Mouse (Mus musculus): Measurements from ENCODE around the gene Gm128. TPM values are rescaled to one million over a fixed set of nuclear protein-coding genes. Genes with fewer than 3 reads are reported as not detected.

Gene Gm128
- polyA plus RNA-seq, 1 experiment from 2014 or later = 0.12 TPM

DNA sequence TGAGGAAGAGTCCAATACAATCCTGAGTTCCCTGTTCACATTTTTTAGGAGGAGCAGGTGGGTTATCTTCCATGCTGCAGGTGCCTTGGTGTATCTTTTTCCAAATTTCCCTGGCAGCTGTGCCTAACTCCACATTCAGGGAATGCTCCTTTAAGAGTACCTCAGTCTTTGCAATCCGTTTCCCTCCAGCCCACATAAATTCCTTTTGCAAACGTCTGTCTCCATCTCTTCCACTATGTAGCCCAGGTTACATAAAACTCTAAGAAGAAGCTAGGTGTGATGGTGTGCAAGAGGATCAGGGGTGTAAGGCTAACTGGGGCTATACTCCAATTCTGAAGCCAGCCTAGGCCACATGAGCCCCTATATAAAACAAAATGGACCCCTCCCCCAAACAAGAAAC, 1.7 kb upstream of the Gm128 start:
- Histone ChIP-seq H3K27ac (replicated peaks) (no peak overlapping the region), H3K27me3 (no peaks in the 10 kb centered on the region), H3K4me1 (replicated peaks) (peaks cover 11% of the 10 kb centered on the region), H3K9me3 (replicated peaks) (no peaks in the 10 kb centered on the region), H3K9ac (no peak overlapping the region), H3K4me3 (replicated peaks) (no peak overlapping the region), H3K36me3 (replicated peaks) (peaks cover 3% of the 10 kb centered on the region), H3K4me2 (no peak overlapping the region)
- no peak for ATAC-seq (ENCODE audit: insufficient read depth)
- WGBS (ENCODE audit: insufficient replicate concordance) = 67% methylated on average over 2 of the region's 2 CpGs

DNA sequence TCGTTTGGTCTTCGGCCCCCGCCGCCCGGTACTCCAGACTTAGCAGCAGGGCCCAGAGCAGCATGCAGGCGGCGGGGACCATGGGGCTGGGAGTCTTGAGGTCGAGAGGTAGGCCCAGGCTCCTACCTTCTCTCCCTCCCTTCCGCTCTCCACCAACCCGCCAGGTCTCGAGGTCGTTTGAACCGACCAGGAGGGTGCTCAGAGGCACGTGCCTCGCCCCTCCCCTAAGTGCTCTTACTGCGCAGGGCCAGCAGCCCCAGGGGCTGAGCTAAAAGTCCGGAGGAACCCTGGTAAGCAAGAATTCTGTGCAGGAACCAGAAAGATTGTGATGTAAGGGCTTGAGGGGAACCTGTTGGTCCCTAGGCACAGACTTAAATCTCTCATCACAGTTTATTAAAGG, 498 bp downstream of the Gm128 start:
- ATAC-seq (ENCODE audit: insufficient read depth) = no peak

DNA sequence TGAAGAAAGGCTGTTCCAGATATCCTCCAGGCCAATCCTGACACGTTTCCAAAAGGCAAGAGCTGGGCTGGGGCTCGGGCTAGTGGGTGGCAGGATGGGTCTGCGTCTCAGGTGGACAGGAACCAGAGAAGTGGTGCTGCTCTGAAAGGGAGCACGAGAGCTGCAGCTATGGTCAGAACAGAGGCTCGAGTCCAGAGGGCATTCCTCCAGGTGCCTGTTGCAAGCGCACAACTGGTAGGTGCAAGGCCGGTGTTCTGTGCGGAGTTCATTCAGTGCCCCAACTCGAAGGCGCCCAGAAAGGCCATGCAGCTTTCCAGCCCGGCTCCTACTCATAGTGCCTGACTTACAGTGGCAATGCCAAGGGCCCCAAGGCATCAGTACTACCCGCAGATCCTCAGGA, 1.4 kb downstream of the Gm128 start:
- Histone ChIP-seq H3K9me3 (replicated peaks) (no peaks in the 10 kb centered on the region), H3K4me3 (replicated peaks) (no peak overlapping the region), H3K36me3 (replicated peaks) (peaks cover 34% of the 10 kb centered on the region), H3K27ac (replicated peaks) (no peak overlapping the region), H3K27me3 (no peaks in the 10 kb centered on the region), H3K9ac (no peak overlapping the region), H3K4me2 (no peak overlapping the region), H3K4me1 (replicated peaks) (peaks cover 4% of the 10 kb centered on the region; the same call in 1 of the 2 replicates)
- WGBS (ENCODE audit: insufficient replicate concordance) = 73% methylated on average over 12 of the region's 12 CpGs
- ATAC-seq (ENCODE audit: insufficient read depth) = no peak

More for the DNA sequence above, 498 bp downstream of the Gm128 start:
- H3K4me1 ChIP-seq (replicated peaks) = peaks cover 4% of the 10 kb centered on the region; the same call in 1 of the 2 replicates
- H3K9me3 ChIP-seq (replicated peaks) = no peaks in the 10 kb centered on the region
- peaks cover 25% of the 10 kb centered on the region for H3K36me3 ChIP-seq (replicated peaks)
- no peaks in the 10 kb centered on the region for H3K27me3 ChIP-seq
- peak overlapping the region; percentile 20; the same call in 1 of the 2 replicates for H3K4me2 ChIP-seq
- H3K27ac ChIP-seq (replicated peaks) = no peak overlapping the region
- WGBS (ENCODE audit: insufficient replicate concordance) = 44% methylated on average over 17 of the region's 17 CpGs
- no peak overlapping the region for H3K9ac ChIP-seq
- no peak overlapping the region for H3K4me3 ChIP-seq (replicated peaks)

DNA sequence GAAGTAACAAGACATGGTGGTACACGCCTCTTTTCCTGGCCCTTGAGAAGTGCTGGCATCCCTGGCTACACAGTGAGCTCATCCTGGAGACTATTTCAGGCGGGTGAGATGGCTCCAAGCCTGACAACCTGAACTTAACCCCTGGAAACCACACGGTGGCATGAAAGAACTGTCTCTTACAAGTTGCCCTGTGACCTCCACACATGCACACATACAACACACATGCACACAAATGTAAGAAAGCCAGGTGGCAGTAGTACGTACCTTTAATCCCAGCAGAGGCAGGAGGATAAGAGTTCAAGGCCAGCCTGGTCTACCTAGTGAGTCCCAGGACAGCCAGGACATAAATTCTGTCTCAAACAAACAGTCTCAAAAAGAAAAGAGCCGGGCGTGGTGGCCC, 2.4 kb downstream of the Gm128 start:
- WGBS (ENCODE audit: insufficient replicate concordance) = 73% methylated on average over 6 of the region's 6 CpGs
- Histone ChIP-seq H3K4me3 (replicated peaks) (no peak overlapping the region), H3K27ac (replicated peaks) (no peak overlapping the region), H3K27me3 (no peaks in the 10 kb centered on the region), H3K4me2 (no peak overlapping the region), H3K9me3 (replicated peaks) (no peaks in the 10 kb centered on the region), H3K36me3 (replicated peaks) (peaks cover 43% of the 10 kb centered on the region), H3K9ac (no peak overlapping the region), H3K4me1 (replicated peaks) (peaks cover 4% of the 10 kb centered on the region; the same call in 1 of the 2 replicates)
- no peak for ATAC-seq (ENCODE audit: insufficient read depth)

DNA sequence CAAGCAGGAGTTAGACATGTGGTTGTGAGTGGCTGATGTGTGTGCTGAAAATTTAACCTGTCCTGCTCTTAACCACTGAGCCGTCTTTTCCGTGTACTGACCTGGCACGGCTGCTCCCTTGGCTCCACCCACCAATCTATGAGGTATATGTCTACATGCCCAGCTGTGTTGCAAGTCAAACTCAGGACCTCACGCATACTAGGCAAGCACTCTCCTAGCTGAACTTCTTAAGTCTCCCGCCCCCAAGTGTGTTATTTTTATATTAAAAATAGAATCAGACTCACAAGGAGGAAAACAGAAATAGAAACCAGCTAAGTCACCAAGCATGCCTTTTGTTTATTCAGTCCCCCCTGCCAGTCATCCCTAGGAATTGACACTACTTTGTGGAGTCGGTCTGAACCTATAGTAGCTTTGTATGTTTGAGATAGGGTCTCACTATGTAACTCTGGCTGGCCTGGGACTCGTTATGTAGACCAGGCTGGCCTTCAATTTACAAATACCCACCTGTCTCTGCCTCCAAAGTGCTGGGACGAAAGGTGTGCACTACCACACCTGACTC, 3.8 kb downstream of the Gm128 start:
- Histone ChIP-seq H3K27me3 (no peaks in the 10 kb centered on the region), H3K27ac (replicated peaks) (no peak overlapping the region), H3K4me3 (replicated peaks) (no peak overlapping the region), H3K4me2 (no peak overlapping the region), H3K36me3 (replicated peaks) (peaks cover 57% of the 10 kb centered on the region), H3K9me3 (replicated peaks) (no peaks in the 10 kb centered on the region), H3K4me1 (replicated peaks) (peaks cover 13% of the 10 kb centered on the region), H3K9ac (no peak overlapping the region)
- ATAC-seq (ENCODE audit: insufficient read depth) = no peak
- WGBS (ENCODE audit: insufficient replicate concordance) = 71% methylated on average over 8 of the region's 8 CpGs

DNA sequence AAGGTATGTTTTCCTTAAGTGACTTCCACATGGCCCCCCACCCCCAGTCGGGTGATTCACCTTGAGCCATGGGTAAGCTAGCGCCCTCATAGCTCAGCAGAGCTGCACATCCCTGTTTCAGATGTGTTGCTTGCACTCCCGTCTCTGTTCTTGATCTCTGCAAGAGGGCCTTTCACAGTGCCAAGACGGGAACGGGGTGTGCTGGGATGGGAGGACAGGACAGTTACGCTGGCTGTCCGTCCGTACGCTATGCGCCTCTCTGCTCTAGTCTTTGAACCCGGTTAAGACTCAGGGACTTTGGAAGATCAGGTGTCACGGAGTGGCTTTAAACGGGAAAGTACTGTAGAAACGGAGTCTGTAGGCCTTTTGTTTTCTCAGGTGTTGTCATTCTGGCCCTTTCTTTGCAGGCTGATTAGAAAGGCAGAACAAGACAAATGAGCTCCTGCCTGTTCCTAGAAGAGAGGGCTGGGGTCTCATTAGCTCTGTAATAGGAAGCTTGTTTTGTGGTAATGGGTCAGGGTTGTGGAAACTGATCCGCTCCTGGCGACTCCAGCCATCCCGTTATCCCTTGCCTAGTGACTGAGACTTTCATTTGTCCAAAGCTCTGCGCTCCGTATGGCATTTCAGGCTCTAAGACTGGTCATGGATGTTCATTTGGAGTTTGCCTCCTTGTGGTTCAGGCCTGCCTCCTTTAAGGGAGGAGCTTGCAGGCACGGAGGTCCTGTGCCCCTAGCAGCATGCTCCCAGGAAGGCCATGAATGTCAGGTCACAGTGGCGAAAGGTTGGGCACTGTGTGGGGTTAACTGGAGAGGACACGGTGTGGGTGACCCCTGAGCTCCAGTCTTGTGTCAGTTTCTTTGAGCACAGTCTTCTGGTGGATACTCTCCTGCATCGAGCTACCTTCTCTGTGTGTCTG, 5.8 kb downstream of the Gm128 start:
- WGBS (ENCODE audit: insufficient replicate concordance) = 84% methylated on average over 23 of the region's 23 CpGs

DNA sequence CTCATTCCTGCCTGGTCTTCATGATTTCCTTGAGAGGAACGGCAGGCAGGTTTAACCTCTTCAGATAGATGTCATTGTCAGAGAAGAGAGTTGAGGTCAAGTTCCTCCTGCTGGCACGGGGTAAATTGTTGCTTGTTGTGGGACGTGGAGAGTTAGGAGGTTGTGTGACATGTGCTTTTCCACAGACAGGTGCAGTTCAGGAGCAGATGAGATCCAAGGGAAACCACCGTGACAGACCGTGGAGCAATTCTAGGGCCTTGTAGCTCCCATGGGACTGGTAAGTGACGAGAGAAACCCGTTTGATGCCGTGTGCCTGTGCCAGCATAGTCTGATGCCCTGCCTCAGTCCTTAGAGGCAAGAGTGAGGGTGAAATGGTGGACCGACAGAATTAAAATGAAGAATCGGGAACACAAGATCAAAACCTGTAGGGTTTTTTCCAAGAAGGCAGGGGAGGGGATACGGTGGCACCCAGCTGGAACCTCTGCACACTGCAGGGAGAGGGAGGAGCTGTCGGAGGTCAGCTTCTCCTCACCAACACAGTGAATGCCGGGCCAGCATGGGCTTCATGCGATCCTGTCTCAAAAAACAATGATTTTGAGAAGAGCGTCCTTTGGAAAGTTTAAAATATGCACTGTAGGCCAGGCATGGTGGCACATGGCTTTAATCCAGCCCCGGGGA, 8.0 kb downstream of the Gm128 start:
- Histone ChIP-seq H3K4me2 (no peak overlapping the region), H3K27ac (replicated peaks) (no peak overlapping the region), H3K4me1 (replicated peaks) (peaks cover 47% of the 10 kb centered on the region), H3K27me3 (no peaks in the 10 kb centered on the region), H3K4me3 (replicated peaks) (no peak overlapping the region), H3K9me3 (replicated peaks) (no peaks in the 10 kb centered on the region), H3K36me3 (replicated peaks) (peaks cover 70% of the 10 kb centered on the region), H3K9ac (no peak overlapping the region)
- 84% methylated on average over 16 of the region's 16 CpGs for WGBS (ENCODE audit: insufficient replicate concordance)
- ATAC-seq (ENCODE audit: insufficient read depth) = no peak

More for the DNA sequence above, 5.8 kb downstream of the Gm128 start:
- Histone ChIP-seq H3K4me3 (replicated peaks) (no peak overlapping the region), H3K27me3 (no peaks in the 10 kb centered on the region), H3K27ac (replicated peaks) (no peak overlapping the region), H3K9me3 (replicated peaks) (no peaks in the 10 kb centered on the region), H3K4me2 (no peak overlapping the region), H3K4me1 (replicated peaks) (peaks cover 33% of the 10 kb centered on the region), H3K9ac (no peak overlapping the region), H3K36me3 (replicated peaks) (peaks cover 70% of the 10 kb centered on the region)
- no peak for ATAC-seq (ENCODE audit: insufficient read depth)

DNA sequence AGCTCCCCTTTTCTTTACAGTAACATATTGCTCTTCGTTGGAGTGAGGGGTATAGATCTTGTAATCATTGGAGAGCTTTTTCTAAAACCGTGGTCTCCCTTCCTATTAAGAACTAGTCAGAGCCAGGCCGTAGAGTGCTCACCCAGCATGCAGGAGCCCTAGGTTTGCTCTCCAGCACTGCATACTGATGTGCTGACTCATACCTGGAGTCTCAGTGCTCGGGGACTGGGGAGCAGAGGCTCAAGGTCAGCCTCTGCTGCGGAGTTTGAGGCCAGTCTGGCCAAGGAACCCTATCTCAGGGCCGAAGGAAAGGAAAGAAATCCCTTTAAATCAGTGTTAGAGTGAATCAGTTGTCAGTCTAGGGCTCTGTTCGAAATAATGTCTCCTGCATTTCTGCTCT, 8.6 kb downstream of the Gm128 start:
- Histone ChIP-seq H3K27ac (replicated peaks) (peak overlapping the region; percentile 91; the same call in 1 of the 2 replicates), H3K9me3 (replicated peaks) (no peaks in the 10 kb centered on the region), H3K4me1 (replicated peaks) (peaks cover 53% of the 10 kb centered on the region), H3K36me3 (replicated peaks) (peaks cover 64% of the 10 kb centered on the region), H3K9ac (no peak overlapping the region), H3K27me3 (no peaks in the 10 kb centered on the region), H3K4me3 (replicated peaks) (no peak overlapping the region), H3K4me2 (0 out of 2 replicates have a peak overlapping the region, but pooled peaks have one; percentile 97)
- 75% methylated on average over 7 of the region's 7 CpGs for WGBS (ENCODE audit: insufficient replicate concordance)
- no peak for ATAC-seq (ENCODE audit: insufficient read depth)

DNA sequence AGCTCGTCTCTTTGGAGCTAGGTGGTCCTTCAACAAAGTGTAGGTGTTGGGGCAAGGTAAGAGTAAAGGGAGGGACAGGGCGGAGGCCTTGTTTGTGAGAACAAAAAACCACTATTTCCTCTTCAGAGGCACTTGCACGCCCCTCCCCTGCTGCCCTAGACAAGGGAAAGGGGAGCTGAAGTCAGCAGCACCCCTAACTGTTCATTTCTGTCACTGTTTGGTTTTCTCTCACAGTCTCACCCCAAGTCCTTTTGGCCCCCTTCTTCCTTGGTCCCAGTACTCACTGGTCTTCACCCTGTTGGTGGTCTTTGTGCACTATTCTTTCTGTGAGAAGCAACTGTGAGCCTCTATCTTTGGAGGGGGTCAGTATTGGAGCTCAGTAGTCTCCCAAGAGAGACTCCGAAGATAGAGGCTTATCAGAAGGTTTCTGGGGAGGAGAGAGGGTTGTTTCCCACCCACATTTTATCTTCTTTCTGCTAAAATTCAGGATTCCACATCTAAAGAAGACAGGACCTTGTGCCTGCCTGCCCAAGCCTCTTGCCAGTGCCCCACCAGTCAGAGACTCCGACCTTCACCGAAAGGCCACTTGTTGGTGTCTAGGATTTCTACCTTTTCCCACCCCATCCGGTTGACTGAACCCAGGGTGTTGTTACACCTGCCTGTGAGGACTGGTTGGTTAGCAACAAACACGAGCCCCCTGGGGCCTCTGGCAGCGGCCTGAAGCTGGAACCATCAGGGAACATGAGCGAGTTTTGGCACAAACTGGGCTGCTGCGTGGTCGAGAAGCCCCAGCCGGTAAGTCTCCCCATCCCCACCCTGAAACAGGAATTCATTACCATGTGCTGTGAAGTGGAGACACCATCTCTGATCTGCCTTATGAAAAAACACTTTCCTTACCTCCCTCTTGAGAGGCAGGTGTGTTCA, 9.8 kb downstream of the Gm128 start, which contains the start of gene Mllt11:
Gene Mllt11 (minus strand): TSS at position 874 of the 924 bp plus-strand sequence.
- H3K36me3 ChIP-seq (replicated peaks) = peaks cover 52% of the 10 kb centered on the region
- 0 out of 2 replicates have a peak, but pooled peaks have one; percentile 6 for ATAC-seq (ENCODE audit: insufficient read depth)
- peaks cover 59% of the 10 kb centered on the region for H3K4me1 ChIP-seq (replicated peaks)
- no peaks in the 10 kb centered on the region for H3K27me3 ChIP-seq
- peak within 1 kb of the TSS; percentile 91 for H3K27ac ChIP-seq (replicated peaks)
- no peaks in the 10 kb centered on the region for H3K9me3 ChIP-seq (replicated peaks)
- 40% methylated on average over 13 of the region's 13 CpGs for WGBS (ENCODE audit: insufficient replicate concordance)
- peak within 1 kb of the TSS; percentile 96 for H3K9ac ChIP-seq
- H3K4me2 ChIP-seq = peak within 1 kb of the TSS; percentile 97
- peak within 1 kb of the TSS; percentile 82 for H3K4me3 ChIP-seq (replicated peaks)

Measured in liver, embryonic 15.5 days (tissue).